Mouse (Mus musculus) testis, adult 2 months (tissue): ENCODE data around the gene Zranb1.

Source experiments
- CTCF ChIP-seq: fragments of 200-500 bp; IDR thresholded peaks from 2 replicates; pipeline ENCODE4 v1.5.1; 2012; ENCODE audit warnings: low read depth, mild to moderate bottlenecking, inconsistent platforms, low read length, moderate library complexity; ENCODE audit not compliant: control insufficient read depth, insufficient read depth, insufficient replicate concordance
- POLR2A ChIP-seq: fragments of 200-500 bp; IDR thresholded peaks from 2 replicates; pipeline ENCODE4 v1.6.1; 2012; ENCODE audit warnings: low read depth, mild to moderate bottlenecking, inconsistent platforms, low read length, moderate library complexity; ENCODE audit not compliant: control insufficient read depth

DNA sequence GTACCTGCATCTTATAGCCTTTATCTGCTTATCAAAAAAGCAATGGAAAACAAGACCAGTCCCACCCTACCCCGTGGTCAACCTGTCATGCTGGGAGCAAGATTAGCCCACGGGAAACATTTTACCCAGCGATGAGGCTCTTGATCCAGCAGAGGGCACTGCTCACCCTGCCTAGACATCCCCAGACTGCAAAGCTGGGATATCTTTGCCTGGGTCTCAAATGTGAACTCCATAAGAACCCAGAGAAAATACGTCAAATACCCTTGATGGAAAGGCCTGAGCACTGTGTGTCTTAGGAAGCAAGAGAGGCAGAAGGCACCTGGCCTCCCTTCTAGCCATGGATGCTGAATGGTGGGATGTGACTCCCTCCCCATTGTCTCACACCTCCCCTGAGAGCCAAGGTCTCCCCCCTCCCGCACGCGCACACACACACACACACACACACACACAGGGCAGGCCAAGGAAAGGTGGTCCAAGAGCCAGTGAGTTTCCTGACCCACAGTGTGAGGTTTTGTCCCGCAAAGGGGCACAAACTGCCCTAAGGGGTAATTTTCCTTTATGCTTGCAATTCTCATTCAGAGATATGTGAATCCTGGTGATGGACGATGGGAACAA, 101.8 kb downstream of the Zranb1 start:
- peak; percentile 66; the same call in 1 of the 2 replicates for TF ChIP-seq CTCF
- TF ChIP-seq POLR2A: no peak
